Mouse (Mus musculus): ENCODE measurements around the gene Uqcrc2. TPM values are rescaled to one million over a fixed set of nuclear protein-coding genes. Genes with fewer than 3 reads are reported as not detected.

The Uqcrc2 gene
- polyA plus RNA-seq, 1 experiment from 2014 or later, result 260 TPM

DNA sequence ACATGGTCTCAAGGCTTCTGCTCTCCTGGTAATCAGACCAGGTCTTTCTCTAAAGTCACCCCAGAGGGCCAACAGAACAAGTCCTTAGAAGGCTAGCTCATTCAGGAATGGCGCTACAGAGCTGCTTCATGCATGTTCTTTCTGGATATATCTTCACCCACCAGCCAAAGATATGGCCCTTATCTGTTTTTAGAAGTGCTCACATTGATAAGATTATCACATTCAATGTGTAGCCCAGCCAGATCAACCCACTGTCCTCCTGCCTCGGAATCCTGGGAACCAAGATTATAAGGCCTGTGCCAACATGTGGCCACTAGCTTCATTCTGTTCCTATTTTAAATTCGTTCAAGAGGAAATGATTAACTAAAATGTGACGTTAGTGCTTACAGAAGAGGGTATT lies 47.0 kb downstream of the Uqcrc2 start:
- ATAC-seq, result no peak
- Histone ChIP-seq H3K27me3 (replicated peaks; ENCODE audit: control insufficient read depth, insufficient read depth, low read length) (no peaks in the 10 kb centered on the region), H3K27ac (ENCODE audit: low read depth, low read length) (no peak overlapping the region), H3K36me3 (ENCODE audit: control insufficient read depth, insufficient read depth, low read length) (no peaks in the 10 kb centered on the region), H3K4me1 (ENCODE audit: control insufficient read depth, insufficient read depth, low read depth, low read length) (peaks cover 25% of the 10 kb centered on the region), H3K4me2 (ENCODE audit: low read length) (no peak overlapping the region), H3K9ac (ENCODE audit: low read depth, low read length) (no peak overlapping the region), H3K9me3 (ENCODE audit: control insufficient read depth, low read length) (no peaks in the 10 kb centered on the region), H3K4me3 (ENCODE audit: low read length) (no peak overlapping the region)
- 77% methylated on average over 4 of the region's 4 CpGs for WGBS

DNA sequence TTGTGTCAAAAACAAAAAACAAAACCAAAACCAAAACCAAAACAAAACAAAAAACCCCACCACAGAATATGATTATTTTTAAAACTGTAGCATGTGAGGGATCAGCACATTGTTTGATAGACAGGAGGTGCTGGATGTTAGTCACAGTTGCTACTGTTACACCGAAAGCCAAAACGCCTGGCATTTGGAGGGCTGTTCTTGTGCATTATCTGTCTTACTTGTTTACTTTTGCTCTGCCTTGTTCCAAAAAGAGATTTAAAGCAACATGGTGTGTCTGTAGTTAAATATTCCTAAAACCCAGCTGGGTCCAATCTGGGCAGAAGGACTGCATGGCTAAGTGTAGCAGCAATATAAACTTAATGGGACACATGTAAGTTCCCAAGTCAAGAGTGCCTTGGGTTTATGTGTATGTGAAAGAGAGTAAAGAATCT lies 49.8 kb downstream of the Uqcrc2 start:
- ATAC-seq, result no peak
- Histone ChIP-seq H3K4me2 (ENCODE audit: low read length) (no peak overlapping the region), H3K9me3 (ENCODE audit: control insufficient read depth, low read length) (no peaks in the 10 kb centered on the region), H3K9ac (ENCODE audit: low read depth, low read length) (no peak overlapping the region), H3K36me3 (ENCODE audit: control insufficient read depth, insufficient read depth, low read length) (no peaks in the 10 kb centered on the region), H3K27ac (ENCODE audit: low read depth, low read length) (no peak overlapping the region), H3K27me3 (replicated peaks; ENCODE audit: control insufficient read depth, insufficient read depth, low read length) (no peaks in the 10 kb centered on the region), H3K4me3 (ENCODE audit: low read length) (no peak overlapping the region), H3K4me1 (ENCODE audit: control insufficient read depth, insufficient read depth, low read depth, low read length) (peaks cover 8% of the 10 kb centered on the region)
- 85% methylated on average over 2 of the region's 2 CpGs for WGBS

DNA sequence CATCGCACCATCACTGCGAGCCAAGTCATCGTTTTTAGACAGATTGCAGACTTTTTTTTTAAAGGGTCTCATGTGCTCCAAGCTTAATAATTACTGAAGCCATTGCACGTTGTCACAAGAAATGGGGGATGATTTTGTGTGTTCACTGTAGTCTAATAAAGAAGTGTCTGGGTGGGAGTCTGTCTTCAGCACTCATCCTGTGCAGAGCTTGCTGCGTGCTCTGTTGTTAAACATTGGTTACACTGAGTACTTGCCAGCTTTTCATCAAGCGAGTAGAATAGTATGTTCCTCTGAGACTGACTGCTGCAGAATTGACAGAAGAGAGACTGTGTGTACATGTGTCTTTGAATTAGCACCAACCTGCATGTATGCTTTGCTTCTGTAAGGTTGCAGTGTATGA lies 50.3 kb downstream of the Uqcrc2 start:
- Histone ChIP-seq H3K27ac (ENCODE audit: low read depth, low read length) (no peak overlapping the region), H3K4me1 (ENCODE audit: control insufficient read depth, insufficient read depth, low read depth, low read length) (peaks cover 6% of the 10 kb centered on the region), H3K4me3 (ENCODE audit: low read length) (no peak overlapping the region), H3K27me3 (replicated peaks; ENCODE audit: control insufficient read depth, insufficient read depth, low read length) (no peaks in the 10 kb centered on the region), H3K9ac (ENCODE audit: low read depth, low read length) (no peak overlapping the region), H3K9me3 (ENCODE audit: control insufficient read depth, low read length) (no peaks in the 10 kb centered on the region), H3K4me2 (ENCODE audit: low read length) (no peak overlapping the region), H3K36me3 (ENCODE audit: control insufficient read depth, insufficient read depth, low read length) (no peaks in the 10 kb centered on the region)
- WGBS, result 71% methylated on average over 6 of the region's 6 CpGs
- ATAC-seq, result no peak

DNA sequence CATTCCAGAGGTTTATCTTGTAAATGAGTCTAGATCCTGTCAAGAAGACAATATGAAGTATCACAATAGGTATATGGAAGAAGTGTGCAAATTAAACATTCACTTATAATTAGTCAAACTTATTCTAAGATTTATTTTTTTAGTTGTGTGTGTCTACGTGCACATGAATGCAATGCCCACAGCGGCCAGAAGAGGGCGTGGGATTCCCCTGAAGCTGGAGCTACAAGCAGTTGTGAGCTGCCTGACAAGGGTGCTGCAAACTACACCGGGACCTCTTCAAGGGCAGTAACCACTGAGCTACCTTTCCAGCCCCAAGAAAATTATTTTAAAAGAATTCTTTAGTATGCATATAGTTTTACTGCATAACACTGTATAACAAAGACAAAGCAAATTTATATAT lies 55.7 kb downstream of the Uqcrc2 start:
- peaks cover 2% of the 10 kb centered on the region; the same call in 1 of the 2 replicates for H3K36me3 ChIP-seq (ENCODE audit: control insufficient read depth, insufficient read depth, low read length)
- no peak overlapping the region for H3K4me2 ChIP-seq (ENCODE audit: low read length)
- no peak overlapping the region for H3K4me3 ChIP-seq (ENCODE audit: low read length)
- WGBS, result 72% methylated on average over 4 of the region's 4 CpGs
- H3K4me1 ChIP-seq (ENCODE audit: control insufficient read depth, insufficient read depth, low read depth, low read length), result no peaks in the 10 kb centered on the region
- no peaks in the 10 kb centered on the region for H3K9me3 ChIP-seq (ENCODE audit: control insufficient read depth, low read length)
- H3K27me3 ChIP-seq (replicated peaks; ENCODE audit: control insufficient read depth, insufficient read depth, low read length), result no peaks in the 10 kb centered on the region
- ATAC-seq, result no peak
- H3K9ac ChIP-seq (ENCODE audit: low read depth, low read length), result no peak overlapping the region
- H3K27ac ChIP-seq (ENCODE audit: low read depth, low read length), result no peak overlapping the region

DNA sequence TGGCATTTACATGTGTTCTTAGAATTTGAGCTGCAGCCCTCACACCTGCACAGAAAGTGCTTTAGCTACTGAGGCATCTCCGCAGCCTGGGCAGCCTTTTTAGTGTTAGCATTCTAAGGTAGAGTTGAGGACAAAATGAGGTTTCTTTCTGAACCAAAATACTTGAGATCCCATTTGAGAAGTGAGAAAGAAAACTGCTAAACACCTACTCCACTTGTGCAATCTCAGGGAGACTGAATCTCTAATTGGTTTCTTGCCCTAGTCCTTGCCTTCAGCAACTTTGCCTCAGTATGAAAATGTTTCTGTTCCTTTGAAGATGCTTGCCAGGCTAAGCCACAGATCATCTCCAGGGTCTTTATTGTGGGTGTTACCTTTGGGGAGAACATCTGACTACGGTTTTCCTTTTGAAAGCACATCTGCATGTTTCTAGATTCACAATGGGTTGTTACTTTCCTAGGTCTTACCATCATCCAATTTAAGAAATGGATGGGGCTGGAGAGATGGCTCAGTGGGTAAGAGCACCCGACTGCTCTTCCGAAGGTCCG lies 58.9 kb downstream of the Uqcrc2 start:
- Histone ChIP-seq H3K27me3 (replicated peaks; ENCODE audit: control insufficient read depth, insufficient read depth, low read length) (no peaks in the 10 kb centered on the region), H3K9ac (ENCODE audit: low read depth, low read length) (no peak overlapping the region), H3K4me1 (ENCODE audit: control insufficient read depth, insufficient read depth, low read depth, low read length) (no peaks in the 10 kb centered on the region), H3K27ac (ENCODE audit: low read depth, low read length) (no peak overlapping the region), H3K4me2 (ENCODE audit: low read length) (no peak overlapping the region), H3K36me3 (ENCODE audit: control insufficient read depth, insufficient read depth, low read length) (peaks cover 2% of the 10 kb centered on the region; the same call in 1 of the 2 replicates), H3K4me3 (ENCODE audit: low read length) (no peak overlapping the region), H3K9me3 (ENCODE audit: control insufficient read depth, low read length) (no peaks in the 10 kb centered on the region)
- 94% methylated on average over 5 of the region's 5 CpGs for WGBS
- no peak for ATAC-seq

DNA sequence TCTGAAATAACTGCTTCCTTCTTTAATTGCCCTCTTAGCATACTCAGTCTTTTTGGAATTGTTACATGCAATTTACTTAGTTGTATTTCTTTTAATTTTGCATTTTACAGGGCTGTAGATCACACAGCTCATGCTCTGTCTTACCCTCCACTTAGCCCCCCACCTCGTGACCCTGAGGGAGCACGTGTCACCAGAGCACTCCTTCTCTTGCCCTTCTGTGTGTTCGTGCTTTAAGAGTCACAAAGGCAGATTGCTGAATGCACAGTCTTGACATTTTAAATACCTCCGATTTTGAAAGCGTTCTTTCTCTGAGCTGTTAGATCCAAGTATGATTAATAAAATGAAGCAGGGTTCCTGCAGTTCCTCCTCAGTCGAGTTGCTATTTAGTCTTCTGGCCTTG lies 60.2 kb downstream of the Uqcrc2 start:
- no peak for ATAC-seq
- peaks cover 2% of the 10 kb centered on the region; the same call in 1 of the 2 replicates for H3K36me3 ChIP-seq (ENCODE audit: control insufficient read depth, insufficient read depth, low read length)
- 26% methylated on average over 6 of the region's 6 CpGs for WGBS

DNA sequence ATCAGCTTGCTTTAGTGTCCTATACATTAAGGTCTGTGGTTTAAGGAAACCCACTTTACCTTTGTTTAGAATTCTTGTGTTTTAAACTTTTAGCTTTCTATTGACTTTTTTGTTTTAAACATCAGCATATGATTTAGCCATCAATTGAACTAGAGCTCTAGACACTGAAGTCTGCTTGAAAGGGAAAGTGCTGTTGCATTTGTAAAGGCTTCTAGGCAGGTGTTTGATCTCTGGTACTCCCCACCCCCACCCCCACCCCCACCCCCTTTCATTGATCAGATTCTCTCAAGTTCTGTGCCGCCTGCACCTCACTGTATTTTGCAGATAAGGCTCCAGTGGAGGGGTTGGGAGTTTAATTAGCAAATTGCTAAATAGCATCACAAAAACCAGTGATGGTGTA lies 60.7 kb downstream of the Uqcrc2 start:
- Histone ChIP-seq H3K4me1 (ENCODE audit: control insufficient read depth, insufficient read depth, low read depth, low read length) (no peaks in the 10 kb centered on the region), H3K9ac (ENCODE audit: low read depth, low read length) (no peak overlapping the region), H3K27ac (ENCODE audit: low read depth, low read length) (no peak overlapping the region), H3K4me2 (ENCODE audit: low read length) (no peak overlapping the region), H3K27me3 (replicated peaks; ENCODE audit: control insufficient read depth, insufficient read depth, low read length) (no peaks in the 10 kb centered on the region), H3K36me3 (ENCODE audit: control insufficient read depth, insufficient read depth, low read length) (peaks cover 2% of the 10 kb centered on the region; the same call in 1 of the 2 replicates), H3K9me3 (ENCODE audit: control insufficient read depth, low read length) (no peaks in the 10 kb centered on the region), H3K4me3 (ENCODE audit: low read length) (no peak overlapping the region)
- ATAC-seq, result no peak
- WGBS, result 68% methylated on average over 1 of the region's 1 CpGs

More for the DNA sequence above, 60.2 kb downstream of the Uqcrc2 start:
- Histone ChIP-seq H3K4me3 (ENCODE audit: low read length) (no peak overlapping the region), H3K27ac (ENCODE audit: low read depth, low read length) (no peak overlapping the region), H3K4me2 (ENCODE audit: low read length) (no peak overlapping the region), H3K9ac (ENCODE audit: low read depth, low read length) (no peak overlapping the region), H3K9me3 (ENCODE audit: control insufficient read depth, low read length) (no peaks in the 10 kb centered on the region), H3K27me3 (replicated peaks; ENCODE audit: control insufficient read depth, insufficient read depth, low read length) (no peaks in the 10 kb centered on the region), H3K4me1 (ENCODE audit: control insufficient read depth, insufficient read depth, low read depth, low read length) (no peaks in the 10 kb centered on the region)

DNA sequence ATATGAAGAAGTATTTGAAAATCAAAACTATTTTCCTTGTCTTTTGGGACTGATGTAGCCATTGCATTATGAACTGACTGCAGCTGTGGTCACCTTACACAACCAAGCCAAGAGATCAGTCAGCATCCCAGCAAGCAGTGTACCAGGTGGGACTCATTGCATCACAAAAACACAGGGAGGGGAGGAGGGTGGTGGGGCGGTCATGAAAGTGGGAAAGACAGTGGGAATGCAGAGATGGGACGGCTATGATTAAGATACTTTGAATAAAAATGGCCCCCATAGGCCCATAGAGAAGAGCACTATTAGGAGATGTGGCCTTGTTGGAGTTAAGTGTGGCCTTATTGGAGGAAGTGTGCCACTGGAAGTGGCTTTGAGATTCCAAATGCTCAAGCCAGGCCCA lies 61.4 kb downstream of the Uqcrc2 start:
- no peaks in the 10 kb centered on the region for H3K9me3 ChIP-seq (ENCODE audit: control insufficient read depth, low read length)
- no peaks in the 10 kb centered on the region for H3K27me3 ChIP-seq (replicated peaks; ENCODE audit: control insufficient read depth, insufficient read depth, low read length)
- no peak for ATAC-seq
- peaks cover 1% of the 10 kb centered on the region; the same call in 1 of the 2 replicates for H3K36me3 ChIP-seq (ENCODE audit: control insufficient read depth, insufficient read depth, low read length)
- WGBS, result 89% methylated on average over 2 of the region's 2 CpGs
- no peak overlapping the region for H3K27ac ChIP-seq (ENCODE audit: low read depth, low read length)
- no peak overlapping the region for H3K4me2 ChIP-seq (ENCODE audit: low read length)
- no peak overlapping the region for H3K4me3 ChIP-seq (ENCODE audit: low read length)
- H3K4me1 ChIP-seq (ENCODE audit: control insufficient read depth, insufficient read depth, low read depth, low read length), result no peaks in the 10 kb centered on the region
- H3K9ac ChIP-seq (ENCODE audit: low read depth, low read length), result no peak overlapping the region

DNA sequence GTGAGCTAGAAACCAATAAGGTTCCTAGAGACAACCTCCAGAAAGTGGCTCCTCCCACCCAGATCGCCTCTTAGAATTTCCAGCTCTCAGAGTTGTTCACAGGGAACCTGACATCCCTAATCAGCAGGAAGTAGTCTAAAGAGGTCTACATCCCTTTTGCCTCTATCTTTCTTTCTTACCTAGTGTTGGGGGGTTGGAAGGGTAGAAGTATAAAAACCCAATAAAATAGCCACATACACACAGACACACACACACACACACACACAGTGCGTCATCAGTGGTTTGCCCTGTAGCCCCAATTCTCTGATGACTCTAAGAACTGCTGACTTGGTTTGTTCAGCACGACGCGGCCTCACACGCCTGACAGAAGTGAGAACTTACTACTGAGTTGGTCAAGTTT lies 64.6 kb downstream of the Uqcrc2 start:
- 92% methylated on average over 6 of the region's 6 CpGs for WGBS
- Histone ChIP-seq H3K27ac (ENCODE audit: low read depth, low read length) (no peak overlapping the region), H3K4me1 (ENCODE audit: control insufficient read depth, insufficient read depth, low read depth, low read length) (no peaks in the 10 kb centered on the region), H3K4me3 (ENCODE audit: low read length) (no peak overlapping the region), H3K9me3 (ENCODE audit: control insufficient read depth, low read length) (no peaks in the 10 kb centered on the region), H3K27me3 (replicated peaks; ENCODE audit: control insufficient read depth, insufficient read depth, low read length) (no peaks in the 10 kb centered on the region), H3K9ac (ENCODE audit: low read depth, low read length) (no peak overlapping the region), H3K4me2 (ENCODE audit: low read length) (no peak overlapping the region), H3K36me3 (ENCODE audit: control insufficient read depth, insufficient read depth, low read length) (no peaks in the 10 kb centered on the region)
- no peak for ATAC-seq

DNA sequence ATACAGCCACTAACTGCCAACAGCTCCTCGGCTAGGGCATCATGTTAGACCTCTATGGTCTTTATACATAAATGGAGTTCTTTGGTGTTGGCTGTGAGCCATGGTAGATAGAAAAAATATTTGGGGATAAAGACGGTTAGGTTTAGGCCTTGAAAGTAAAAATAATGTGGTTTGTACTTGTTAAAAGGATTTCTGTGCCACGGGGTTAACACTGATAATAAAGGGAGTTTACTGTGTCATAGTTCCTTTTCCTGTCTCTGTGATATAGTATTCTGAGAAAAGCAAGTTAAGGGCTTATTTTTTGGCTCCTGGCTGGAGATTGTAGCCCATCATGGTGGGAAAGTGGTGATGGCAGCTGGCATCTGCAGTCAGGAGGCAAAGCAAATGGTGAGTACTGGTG lies 68.9 kb downstream of the Uqcrc2 start:
- no peaks in the 10 kb centered on the region for H3K4me1 ChIP-seq (ENCODE audit: control insufficient read depth, insufficient read depth, low read depth, low read length)
- no peak overlapping the region for H3K4me2 ChIP-seq (ENCODE audit: low read length)
- H3K9ac ChIP-seq (ENCODE audit: low read depth, low read length), result no peak overlapping the region
- no peak overlapping the region for H3K4me3 ChIP-seq (ENCODE audit: low read length)
- H3K9me3 ChIP-seq (ENCODE audit: control insufficient read depth, low read length), result no peaks in the 10 kb centered on the region
- ATAC-seq, result no peak
- no peaks in the 10 kb centered on the region for H3K27me3 ChIP-seq (replicated peaks; ENCODE audit: control insufficient read depth, insufficient read depth, low read length)
- WGBS, result 82% methylated on average over 3 of the region's 3 CpGs
- H3K36me3 ChIP-seq (ENCODE audit: control insufficient read depth, insufficient read depth, low read length), result no peaks in the 10 kb centered on the region
- H3K27ac ChIP-seq (ENCODE audit: low read depth, low read length), result no peak overlapping the region
